Mouse (Mus musculus) forebrain, embryonic 16.5 days (tissue): ENCODE data around the gene Nipsnap3a. TPM values are rescaled to one million over a fixed set of nuclear protein-coding genes. Genes with fewer than 3 reads are reported as not detected.

Experiments used
- ATAC-seq: fragments of 200-750 bp; cut with Nextera tagmentation; 2 replicates; pipeline ENCODE4 v1.8.0; 2017; ENCODE audit warnings: mild to moderate bottlenecking, moderate library complexity
- H3K27ac ChIP-seq: fragments of 300-500 bp; sonication (generic); 2 replicates; pipeline ENCODE4 v1.5.1; 2014; ENCODE audit warnings: low read length, control low read depth
- H3K27me3 ChIP-seq: fragments of 300-500 bp; sonication (generic); replicated peaks from 2 replicates; pipeline ENCODE4 v1.6.1; 2014; ENCODE audit warnings: low read length; ENCODE audit not compliant: control insufficient read depth, insufficient read depth
- H3K36me3 ChIP-seq: fragments of 300-500 bp; sonication (generic); 2 replicates; pipeline ENCODE4 v1.6.1; 2014; ENCODE audit not compliant: control insufficient read depth, insufficient read depth
- H3K4me1 ChIP-seq: fragments of 300-500 bp; sonication (generic); replicated peaks from 2 replicates; pipeline ENCODE4 v1.6.1; 2014; ENCODE audit warnings: low read length; ENCODE audit not compliant: control insufficient read depth, insufficient read depth
- H3K4me2 ChIP-seq: fragments of 300-500 bp; sonication (generic); 2 replicates; pipeline ENCODE4 v1.6.1; 2014; ENCODE audit warnings: mild to moderate bottlenecking, low read length, control low read depth
- H3K4me3 ChIP-seq: fragments of 300-500 bp; sonication (generic); replicated peaks from 2 replicates; pipeline ENCODE4 v1.5.1; 2014; ENCODE audit warnings: mild to moderate bottlenecking, low read length, control low read depth
- H3K9ac ChIP-seq: fragments of 300-500 bp; sonication (generic); replicated peaks from 2 replicates; pipeline ENCODE4 v1.6.1; 2014; ENCODE audit warnings: low read depth, low read length, control low read depth
- H3K9me3 ChIP-seq: fragments of 300-500 bp; sonication (generic); 2 replicates; pipeline ENCODE4 v1.6.1; 2016; ENCODE audit warnings: low read length; ENCODE audit not compliant: control insufficient read depth
- WGBS: fragments of 180-500 bp; shearing (Covaris S2); extraction: QIAGEN DNeasy Blood & Tissue Kit; methylation state at CpG from one replicate; pipeline ENCODE4 v1.1.7; 2014; 5-methylcytosine and 5-hydroxymethylcytosine counted together
- polyA plus RNA-seq: library from polyadenylated mRNA; unstranded; fragments of >200 nt; fragmentation: Nextera tagmentation; extraction: Ambion mirVana; gene quantifications from 2 replicates; pipeline ENCODE4 v1.2.1, GENCODE M21; 2015

Gene Nipsnap3a
- polyA plus RNA-seq = not detected in 2 replicates

DNA sequence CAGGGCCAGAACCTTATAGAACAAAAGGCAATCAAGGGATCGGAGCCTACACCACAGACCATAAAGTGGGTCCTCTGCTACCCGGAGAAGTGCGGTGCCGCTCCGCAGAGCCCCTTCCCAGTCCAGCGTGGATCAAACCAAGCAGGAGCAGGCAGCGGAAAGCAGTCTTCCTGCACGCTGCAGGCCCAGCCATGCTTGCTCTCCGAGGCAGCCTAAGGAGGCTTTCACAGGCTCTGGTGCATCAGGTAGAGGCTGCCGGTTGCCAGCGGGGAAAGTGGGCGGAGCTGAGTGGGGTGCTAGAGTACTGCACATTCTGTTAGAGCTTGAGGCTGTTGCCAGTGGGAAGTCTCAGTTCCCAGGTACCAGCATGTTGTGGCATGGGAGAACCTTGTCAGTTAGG is at the start of gene Nipsnap3a:
TSS of gene Nipsnap3a (plus strand) at position 25 of the 400 bp plus-strand sequence.
- no peaks in the 10 kb centered on the region for H3K27me3 ChIP-seq
- no peak within 1 kb of the TSS for H3K9ac ChIP-seq
- H3K4me1 ChIP-seq = no peaks in the 10 kb centered on the region; the same call in 1 of the 2 replicates
- WGBS = 33% methylated on average over 12 of the region's 12 CpGs
- H3K4me3 ChIP-seq = no peak within 1 kb of the TSS
- no peak within 1 kb of the TSS for H3K27ac ChIP-seq
- H3K4me2 ChIP-seq = peak within 1 kb of the TSS; percentile 31
- no peaks in the 10 kb centered on the region for H3K36me3 ChIP-seq
- peak; percentile 59 for ATAC-seq
- H3K9me3 ChIP-seq = no peaks in the 10 kb centered on the region

DNA sequence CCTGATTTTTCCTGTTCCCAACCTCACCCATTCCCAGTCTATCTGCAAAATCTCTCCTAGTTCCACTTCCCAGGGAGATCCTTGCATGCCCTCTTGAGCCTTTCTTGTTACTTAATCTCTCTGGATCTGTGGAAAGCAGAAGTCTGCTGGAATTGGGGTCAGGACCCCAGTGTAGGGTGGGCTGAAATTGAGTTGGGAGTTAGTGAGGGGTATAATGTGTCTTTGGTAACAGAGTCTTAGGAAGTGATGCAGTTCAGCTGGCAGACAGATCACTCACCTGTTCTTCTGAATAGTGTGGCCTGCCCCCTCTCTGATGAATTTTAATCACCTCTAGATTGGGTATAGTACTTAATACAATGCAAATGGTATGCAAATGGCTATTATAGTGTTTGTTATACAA is 42.4 kb upstream of the Nipsnap3a start:
- Histone ChIP-seq H3K4me3 (no peak overlapping the region), H3K9me3 (no peaks in the 10 kb centered on the region), H3K27ac (no peak overlapping the region), H3K4me2 (no peak overlapping the region), H3K36me3 (no peaks in the 10 kb centered on the region), H3K9ac (no peak overlapping the region), H3K4me1 (no peaks in the 10 kb centered on the region), H3K27me3 (no peaks in the 10 kb centered on the region)
- ATAC-seq = no peak

DNA sequence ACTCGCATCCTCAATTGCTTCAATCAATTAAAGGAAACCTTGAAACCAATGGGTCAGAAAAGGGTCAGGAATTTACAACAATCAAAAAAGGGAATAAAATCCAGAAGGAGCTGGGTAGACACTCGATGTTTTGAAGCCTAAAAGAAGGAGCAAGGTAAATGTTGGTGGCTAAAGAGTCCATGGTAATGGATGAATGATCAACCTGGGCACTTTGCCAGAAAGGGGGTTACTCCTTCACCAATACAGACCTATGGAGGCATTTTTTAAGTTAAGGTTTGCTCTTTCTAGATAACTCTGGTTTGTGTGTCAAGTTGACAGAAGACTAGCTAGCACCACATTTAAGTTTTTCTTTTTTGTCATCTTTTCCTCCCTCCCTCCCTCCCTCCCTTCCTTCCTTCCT is 40.1 kb upstream of the Nipsnap3a start:
- Histone ChIP-seq H3K9me3 (no peaks in the 10 kb centered on the region), H3K9ac (no peak overlapping the region), H3K4me1 (no peaks in the 10 kb centered on the region), H3K27ac (no peak overlapping the region), H3K27me3 (no peaks in the 10 kb centered on the region), H3K36me3 (no peaks in the 10 kb centered on the region), H3K4me2 (no peak overlapping the region), H3K4me3 (no peak overlapping the region)
- 87% methylated on average over 2 of the region's 2 CpGs for WGBS
- ATAC-seq = no peak

DNA sequence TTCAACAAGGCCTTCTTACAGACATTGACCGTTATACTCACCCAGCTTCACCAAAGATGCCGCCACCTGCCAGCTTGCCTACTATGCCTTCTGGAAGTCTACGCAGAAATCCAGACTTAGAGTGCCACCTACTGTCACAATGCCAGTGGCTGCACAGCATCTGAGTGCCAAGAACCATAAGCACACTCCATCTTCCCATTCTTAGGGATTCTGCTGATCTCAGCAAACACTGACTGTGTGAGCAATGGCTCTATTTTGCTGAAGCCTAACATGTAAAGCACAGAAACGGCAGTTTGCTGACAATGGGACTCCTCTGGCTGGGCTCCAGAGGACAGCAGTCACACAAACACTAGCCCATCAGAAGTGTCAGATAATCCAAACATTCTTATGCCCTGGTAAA is 30.4 kb upstream of the Nipsnap3a start:
- Histone ChIP-seq H3K4me3 (no peak overlapping the region), H3K9me3 (no peaks in the 10 kb centered on the region), H3K27ac (no peak overlapping the region), H3K27me3 (no peaks in the 10 kb centered on the region), H3K9ac (no peak overlapping the region), H3K36me3 (no peaks in the 10 kb centered on the region), H3K4me1 (no peaks in the 10 kb centered on the region), H3K4me2 (no peak overlapping the region)
- ATAC-seq = peak; percentile 85
- 22% methylated on average over 4 of the region's 4 CpGs for WGBS

DNA sequence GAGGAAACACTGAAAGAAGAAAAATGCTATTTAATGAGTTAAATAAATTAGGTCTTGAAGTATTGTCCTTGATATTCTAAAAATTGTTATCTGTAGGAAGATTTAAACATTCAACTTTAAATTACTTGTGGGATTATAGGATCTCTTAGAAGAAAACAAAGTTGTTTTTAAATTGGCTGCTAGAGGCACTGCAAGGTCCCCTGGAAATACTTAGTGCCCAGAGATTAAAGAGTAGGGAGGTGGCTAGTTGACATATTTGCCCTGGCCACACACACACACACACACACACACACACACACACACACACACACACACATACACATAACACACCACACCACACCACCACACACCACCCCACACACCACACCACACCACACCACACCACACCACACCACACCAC is 24.8 kb upstream of the Nipsnap3a start, which contains the start of gene Olfr270:
TSS of gene Olfr270 (plus strand) at position 301 of the 400 bp plus-strand sequence.
- Histone ChIP-seq H3K4me1 (no peaks in the 10 kb centered on the region), H3K9ac (no peak within 1 kb of the TSS), H3K9me3 (no peaks in the 10 kb centered on the region), H3K4me2 (no peak within 1 kb of the TSS), H3K36me3 (no peaks in the 10 kb centered on the region), H3K4me3 (no peak within 1 kb of the TSS), H3K27ac (no peak within 1 kb of the TSS), H3K27me3 (no peaks in the 10 kb centered on the region)
- ATAC-seq = no peak

DNA sequence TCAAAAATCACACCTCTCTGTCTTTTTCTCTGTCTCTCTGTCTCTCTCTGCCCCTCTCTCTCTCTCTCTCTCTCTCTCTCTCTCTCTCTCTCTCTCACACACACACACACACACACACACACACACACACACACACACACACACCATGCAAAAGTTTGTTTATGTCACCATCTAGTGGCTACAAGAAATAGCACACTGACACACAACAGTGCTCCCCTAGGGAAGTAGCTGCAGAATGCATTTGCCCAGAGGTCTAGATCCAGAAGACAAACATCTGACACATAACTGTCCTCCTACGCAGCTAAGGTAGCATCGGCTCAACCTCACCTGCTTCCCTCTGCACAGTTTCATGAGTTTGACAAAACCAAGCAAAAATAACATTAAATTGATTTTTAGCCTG is 3.9 kb upstream of the Nipsnap3a start:
- Histone ChIP-seq H3K4me1 (no peaks in the 10 kb centered on the region; the same call in 1 of the 2 replicates), H3K27ac (no peak overlapping the region), H3K9me3 (no peaks in the 10 kb centered on the region), H3K36me3 (no peaks in the 10 kb centered on the region), H3K4me2 (no peak overlapping the region), H3K27me3 (no peaks in the 10 kb centered on the region), H3K9ac (no peak overlapping the region), H3K4me3 (no peak overlapping the region)
- 79% methylated on average over 2 of the region's 2 CpGs for WGBS
- ATAC-seq = peak; percentile 59; the same call in 1 of the 2 replicates

DNA sequence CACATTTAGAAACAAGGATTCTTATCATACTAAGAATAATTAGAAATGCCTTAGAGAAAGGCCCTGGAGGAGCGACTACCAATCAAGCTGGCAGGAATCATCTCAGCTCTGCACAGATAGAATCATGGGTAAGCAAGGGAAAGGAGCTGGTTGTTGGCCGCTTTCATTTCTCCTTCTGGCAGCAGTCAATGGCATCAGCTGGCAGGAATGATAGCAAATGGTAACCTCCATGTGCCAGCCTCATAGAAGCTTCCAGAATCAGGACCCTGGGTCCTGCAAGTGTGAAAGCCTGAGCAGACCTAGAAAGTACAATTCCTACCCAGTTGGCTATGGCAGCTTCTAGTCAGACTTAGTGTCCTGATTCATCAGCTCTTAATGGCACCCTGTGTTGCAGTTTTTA is 2.8 kb upstream of the Nipsnap3a start:
- Histone ChIP-seq H3K9me3 (no peaks in the 10 kb centered on the region), H3K4me2 (no peak overlapping the region), H3K4me3 (no peak overlapping the region), H3K36me3 (no peaks in the 10 kb centered on the region), H3K4me1 (no peaks in the 10 kb centered on the region; the same call in 1 of the 2 replicates), H3K27me3 (no peaks in the 10 kb centered on the region), H3K27ac (no peak overlapping the region), H3K9ac (no peak overlapping the region)
- 76% methylated on average over 2 of the region's 2 CpGs for WGBS
- ATAC-seq = no peak

DNA sequence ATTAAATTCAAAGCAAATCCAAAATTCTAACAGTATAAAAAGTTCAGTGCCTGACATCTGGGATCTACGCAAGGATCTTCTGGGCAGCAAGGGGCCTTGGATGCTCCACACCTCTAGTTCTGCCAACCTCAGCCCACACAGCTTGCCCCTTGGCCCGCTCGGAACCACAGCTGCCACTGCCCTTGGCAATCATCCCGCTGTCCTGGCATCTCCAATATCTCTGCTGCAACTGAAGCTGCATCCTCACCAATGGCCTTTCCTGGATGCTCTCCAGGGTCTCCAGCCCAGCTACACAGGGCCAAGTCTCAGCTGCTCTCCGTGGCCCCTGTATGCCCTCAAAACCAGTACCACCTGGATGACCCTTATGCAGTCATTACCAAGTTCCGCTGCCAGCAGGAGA is 10.4 kb downstream of the Nipsnap3a start:
- H3K27me3 ChIP-seq = no peaks in the 10 kb centered on the region
- no peak overlapping the region for H3K4me2 ChIP-seq
- no peak for ATAC-seq
- no peaks in the 10 kb centered on the region for H3K9me3 ChIP-seq
- H3K4me1 ChIP-seq = no peaks in the 10 kb centered on the region
- H3K4me3 ChIP-seq = no peak overlapping the region
- no peak overlapping the region for H3K9ac ChIP-seq
- H3K36me3 ChIP-seq = no peaks in the 10 kb centered on the region
- H3K27ac ChIP-seq = no peak overlapping the region
- 93% methylated on average over 6 of the region's 6 CpGs for WGBS

DNA sequence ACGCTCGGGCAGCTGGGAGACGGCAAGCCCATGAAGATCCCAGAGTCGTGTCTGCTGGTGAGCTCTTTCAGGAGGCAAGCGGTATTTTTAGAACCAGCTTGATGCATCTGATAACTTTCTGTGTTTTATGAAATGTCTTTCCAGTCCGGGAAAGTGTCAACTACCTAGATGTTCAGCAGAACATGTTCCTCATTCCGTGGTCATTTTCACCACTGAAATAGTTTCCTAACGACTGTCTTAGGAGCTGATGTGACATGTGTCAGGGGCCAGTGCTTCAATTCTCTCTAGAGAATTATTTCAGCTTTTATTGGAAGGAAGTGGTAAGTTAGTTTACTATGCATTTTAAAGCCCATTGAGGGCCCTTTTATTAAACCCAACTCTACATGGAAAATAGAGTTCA is 11.1 kb downstream of the Nipsnap3a start:
- no peaks in the 10 kb centered on the region for H3K27me3 ChIP-seq
- 85% methylated on average over 8 of the region's 8 CpGs for WGBS
- no peak overlapping the region for H3K4me2 ChIP-seq
- H3K4me3 ChIP-seq = no peak overlapping the region
- H3K4me1 ChIP-seq = no peaks in the 10 kb centered on the region
- no peaks in the 10 kb centered on the region for H3K9me3 ChIP-seq
- H3K9ac ChIP-seq = no peak overlapping the region
- H3K36me3 ChIP-seq = no peaks in the 10 kb centered on the region
- no peak overlapping the region for H3K27ac ChIP-seq
- ATAC-seq = no peak

DNA sequence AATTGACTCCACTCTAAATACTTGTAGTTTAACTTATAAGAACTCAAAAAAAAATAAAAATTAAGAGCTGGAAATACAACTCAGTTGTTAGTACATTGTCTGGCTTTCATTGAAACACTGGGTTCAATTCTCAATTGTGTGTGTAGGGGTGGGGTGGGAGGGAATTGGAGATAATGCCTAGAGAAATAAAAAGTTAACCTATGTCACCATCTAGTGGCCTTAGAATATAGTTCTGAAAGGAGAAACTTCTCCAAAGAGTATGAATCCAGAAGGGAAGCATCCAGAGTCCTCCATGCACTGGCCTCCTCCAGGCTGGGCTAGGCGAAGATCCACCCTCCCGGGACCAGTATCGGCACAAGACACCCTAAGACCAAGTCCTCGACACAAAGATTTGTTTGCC is 20.1 kb downstream of the Nipsnap3a start:
- peaks cover 6% of the 10 kb centered on the region; the same call in 1 of the 2 replicates for H3K4me1 ChIP-seq
- H3K9ac ChIP-seq = no peak overlapping the region
- 68% methylated on average over 4 of the region's 4 CpGs for WGBS
- no peaks in the 10 kb centered on the region for H3K27me3 ChIP-seq
- H3K4me3 ChIP-seq = no peak overlapping the region
- H3K9me3 ChIP-seq = no peaks in the 10 kb centered on the region
- no peak overlapping the region for H3K27ac ChIP-seq
- ATAC-seq = no peak
- H3K4me2 ChIP-seq = no peak overlapping the region
- H3K36me3 ChIP-seq = no peaks in the 10 kb centered on the region
